Mouse (Mus musculus) E14TG2a.4 (cell line): ENCODE data around the gene Col1a2.

ENCODE experiments used
- CTCF ChIP-seq: conservative IDR thresholded peaks from 2 replicates; pipeline ENCODE4 v1.5.1; 2014; ENCODE audit warnings: low read length
- NANOG ChIP-seq: IDR thresholded peaks from 2 replicates; pipeline ENCODE4 v1.6.1; 2014; ENCODE audit warnings: borderline replicate concordance, low read length, mixed read lengths

DNA sequence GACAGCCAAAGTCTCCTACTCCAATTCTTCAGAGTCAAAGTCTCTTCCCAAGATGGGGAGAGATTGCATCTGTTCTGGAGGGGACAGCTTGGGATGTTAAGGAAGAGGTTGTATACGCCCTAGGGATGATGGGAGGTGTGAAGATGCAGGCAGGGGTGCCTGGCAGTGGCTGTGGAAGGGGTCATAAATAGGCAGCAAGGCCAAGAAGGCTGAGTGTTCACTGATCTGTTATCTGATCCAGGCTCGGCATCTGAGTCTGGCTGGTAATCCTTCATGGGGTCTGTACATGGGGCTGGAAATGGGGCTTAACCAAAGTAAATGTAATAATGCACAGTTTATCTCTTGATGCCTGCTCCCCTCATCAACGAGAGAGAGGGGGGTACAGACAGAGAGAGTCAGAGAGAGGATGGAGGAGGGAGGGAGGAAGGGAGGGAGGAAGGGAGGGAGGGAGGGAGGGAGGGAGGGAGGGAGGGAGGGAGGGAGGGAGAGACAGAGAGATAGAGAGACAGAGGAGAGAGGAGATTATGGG is at the start of gene Col1a2:
- TF ChIP-seq CTCF (no peak), NANOG (no peak)
